Mouse (Mus musculus): ENCODE results near the gene Tsr2. TPM values are rescaled to one million over a fixed set of nuclear protein-coding genes. Genes with fewer than 3 reads are reported as not detected.

Gene Tsr2
- polyA plus RNA-seq (2012; rRNA removed; ENCODE audit: low replicate concordance) = 9.7 and 9.8 TPM in 2 replicates

DNA sequence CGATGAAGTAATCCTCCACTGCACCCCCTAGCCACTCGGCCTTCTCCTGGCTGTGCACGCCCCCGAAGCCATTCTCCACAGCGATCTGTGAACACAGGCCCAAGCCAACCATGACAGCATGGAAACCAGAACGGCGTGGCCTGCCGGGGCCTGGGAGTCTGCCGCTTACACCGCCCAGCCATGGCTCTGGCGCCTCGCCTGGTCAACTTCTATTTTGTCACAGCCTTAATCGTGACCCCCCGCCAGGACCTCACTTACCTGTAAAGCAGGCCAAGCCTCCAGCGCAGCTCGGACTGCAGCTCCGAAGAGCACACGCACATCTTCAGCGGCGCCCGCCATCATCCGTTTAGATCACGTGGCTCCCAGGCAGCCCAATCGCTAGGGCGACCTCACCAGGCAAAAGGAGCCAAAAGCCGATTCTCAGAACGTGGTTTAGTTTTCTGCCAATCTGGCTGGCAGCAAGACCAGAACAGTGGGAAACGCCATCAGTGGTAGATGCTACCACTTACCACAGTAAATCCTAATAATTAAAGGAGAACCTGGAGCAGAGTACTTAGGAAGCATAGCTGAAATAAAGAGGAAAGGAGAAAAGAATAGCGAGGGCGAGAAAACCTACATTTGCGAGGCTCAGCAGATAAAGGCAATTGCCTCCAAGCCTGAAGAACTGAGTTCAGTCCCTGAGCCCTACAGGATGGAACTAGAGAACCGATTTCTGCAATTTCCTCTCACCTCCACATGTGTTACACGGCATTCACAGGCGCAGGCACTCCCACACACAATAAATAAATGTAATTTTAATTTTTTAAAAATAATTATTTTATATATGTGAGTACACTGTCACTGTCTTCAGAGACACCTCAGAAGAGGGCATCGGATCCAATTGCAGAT, at the start of gene Tsr2:
Gene Tsr2 (minus strand): TSS at position 373 of the 888 bp plus-strand sequence.

DNA sequence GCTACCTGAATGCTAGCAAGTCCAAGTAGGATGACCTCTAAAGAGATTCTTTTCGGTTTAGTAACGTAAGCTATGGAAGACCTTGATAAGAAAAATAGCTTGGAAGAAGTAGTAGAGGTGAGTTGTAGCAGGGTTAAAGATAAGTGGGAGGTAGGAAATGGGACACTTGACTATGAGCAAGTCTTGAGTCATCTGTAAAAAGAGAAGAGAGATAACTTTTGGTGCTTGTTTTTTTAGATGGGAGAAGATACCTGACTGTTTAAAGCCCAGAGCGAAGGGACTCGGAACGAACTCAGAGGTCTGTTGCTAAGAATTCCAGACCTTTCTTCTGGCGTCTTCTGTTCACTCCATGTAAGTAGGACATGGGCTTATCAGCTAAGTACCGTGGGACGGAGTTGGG, 50.5 kb downstream of the Tsr2 start, which contains the start of gene Fgd1:
Gene Fgd1 (plus strand): TSS at position 301 of the 400 bp plus-strand sequence.

Other genes starting within 250 kb of the Tsr2 start
- gene Gnl3l, start 79.2 kb downstream of the Tsr2 start, polyA plus RNA-seq (2012; rRNA removed; ENCODE audit: low replicate concordance) = 6.7 and 14.0 TPM in 2 replicates
- gene Fgd1, start 50.4 kb downstream of the Tsr2 start, polyA plus RNA-seq (2012; rRNA removed; ENCODE audit: low replicate concordance) = 4.2 and 18.3 TPM in 2 replicates
- 0.06 and 0.71 TPM in 2 replicates for gene Wnk3, start 101.5 kb upstream of the Tsr2 start, polyA plus RNA-seq (2012; rRNA removed; ENCODE audit: low replicate concordance)
- 5.1 and 7.3 TPM in 2 replicates for gene Fam120c, start 247.6 kb upstream of the Tsr2 start, polyA plus RNA-seq (2012; rRNA removed; ENCODE audit: low replicate concordance)